Mouse (Mus musculus): ENCODE measurements at regions not wholly inside any gene's neighbourhood (a gene's known extent, or its start where the extent isn't known, plus 50 kb on each side); places are given as distances from the start of the nearest gene placed in this dataset.

GRCm38 (mm10) chr8:50180682-50181081, 1336.9 kb upstream of the Tenm3 start:
- H3K4me3 ChIP-seq = no peak overlapping the region
- H3K27ac ChIP-seq = no peak overlapping the region
- no peak for DNase-seq (ENCODE audit: low spot score)
- no peaks in the 10 kb centered on the region for H3K27me3 ChIP-seq (ENCODE audit: low read depth, poor library complexity, severe bottlenecking)
- no peaks in the 10 kb centered on the region for H3K4me1 ChIP-seq
- H3K36me3 ChIP-seq = no peaks in the 10 kb centered on the region
- no peaks in the 10 kb centered on the region for H3K9me3 ChIP-seq (replicated peaks)

GRCm38 (mm10) chr8:50164773-50165454, 1321.2 kb upstream of the Tenm3 start:
- WGBS = 82% methylated on average over 2 of the region's 2 CpGs
- H3K4me3 ChIP-seq = no peak overlapping the region
- H3K27ac ChIP-seq = no peak overlapping the region
- H3K9me3 ChIP-seq (replicated peaks) = no peaks in the 10 kb centered on the region
- H3K36me3 ChIP-seq = no peaks in the 10 kb centered on the region
- no peak for DNase-seq (ENCODE audit: low spot score)
- H3K4me1 ChIP-seq = peaks cover 10% of the 10 kb centered on the region; the same call in 1 of the 2 replicates
- H3K27me3 ChIP-seq (ENCODE audit: low read depth, poor library complexity, severe bottlenecking) = no peaks in the 10 kb centered on the region

DNA sequence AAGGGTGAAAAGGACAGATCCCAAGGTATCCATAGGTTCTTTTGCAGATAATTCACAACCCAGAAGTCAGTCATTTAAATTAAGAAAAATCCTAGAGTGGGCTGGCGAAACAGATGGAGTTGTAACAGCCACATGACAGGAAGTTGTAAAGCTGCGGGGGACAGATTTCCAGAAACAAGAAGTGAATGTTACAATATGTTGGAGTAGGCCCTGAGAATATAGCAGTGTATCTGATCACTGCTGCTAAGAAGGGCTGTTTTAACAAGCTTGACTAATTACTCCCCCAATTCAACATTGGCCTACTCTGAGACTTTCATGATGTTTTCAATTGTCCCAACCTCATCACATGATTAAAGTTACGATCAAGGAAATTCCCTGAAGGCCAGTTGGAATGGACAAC, 1317.3 kb upstream of the Tenm3 start:
- Histone ChIP-seq H3K9me3 (replicated peaks) (no peaks in the 10 kb centered on the region), H3K36me3 (no peaks in the 10 kb centered on the region), H3K4me3 (no peak overlapping the region), H3K27ac (no peak overlapping the region), H3K27me3 (ENCODE audit: low read depth, poor library complexity, severe bottlenecking) (no peaks in the 10 kb centered on the region), H3K4me1 (peaks cover 10% of the 10 kb centered on the region; the same call in 1 of the 2 replicates)
- peak; percentile 32 for DNase-seq (ENCODE audit: low spot score)
- WGBS = 69% methylated on average over 3 of the region's 3 CpGs

GRCm38 (mm10) chr8:50160326-50160725, 1316.6 kb upstream of the Tenm3 start:
- Histone ChIP-seq H3K27me3 (ENCODE audit: low read depth, poor library complexity, severe bottlenecking) (no peaks in the 10 kb centered on the region), H3K9me3 (replicated peaks) (no peaks in the 10 kb centered on the region), H3K4me1 (peaks cover 10% of the 10 kb centered on the region; the same call in 1 of the 2 replicates), H3K4me3 (no peak overlapping the region), H3K27ac (no peak overlapping the region), H3K36me3 (no peaks in the 10 kb centered on the region)
- no peak for DNase-seq (ENCODE audit: low spot score)
- 82% methylated on average over 5 of the region's 5 CpGs for WGBS

GRCm38 (mm10) chr8:50139876-50140275, 1296.1 kb upstream of the Tenm3 start:
- no peaks in the 10 kb centered on the region for H3K27me3 ChIP-seq (ENCODE audit: low read depth, poor library complexity, severe bottlenecking)
- H3K9me3 ChIP-seq (replicated peaks) = no peaks in the 10 kb centered on the region
- no peaks in the 10 kb centered on the region for H3K4me1 ChIP-seq
- no peak overlapping the region for H3K27ac ChIP-seq
- no peaks in the 10 kb centered on the region for H3K36me3 ChIP-seq
- H3K4me3 ChIP-seq = no peak overlapping the region
- DNase-seq (ENCODE audit: low spot score) = no peak
- WGBS = 92% methylated on average over 3 of the region's 3 CpGs

GRCm38 (mm10) chr8:50120041-50120440, 1276.3 kb upstream of the Tenm3 start:
- 89% methylated on average over 9 of the region's 9 CpGs for WGBS

DNA sequence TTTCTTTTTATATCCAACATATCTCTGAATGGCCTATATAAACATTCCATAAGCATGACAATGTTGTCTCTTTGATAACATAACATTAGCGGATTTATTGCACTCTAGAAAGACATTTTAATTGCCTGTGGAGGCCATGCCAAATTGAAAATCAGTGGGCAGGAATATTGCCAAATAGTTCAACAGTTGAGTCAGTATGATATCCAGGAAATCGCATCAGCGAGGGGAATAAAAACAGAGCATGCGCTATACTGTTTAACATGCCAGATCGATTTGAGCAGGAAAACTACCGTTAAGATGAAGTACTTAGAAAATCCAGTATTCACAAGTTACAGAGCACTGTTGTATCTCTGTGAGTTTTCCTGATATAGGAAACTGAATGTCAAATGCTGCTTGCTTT, 1238.6 kb upstream of the Tenm3 start:
- H3K4me3 ChIP-seq = no peak overlapping the region
- no peaks in the 10 kb centered on the region for H3K9me3 ChIP-seq (replicated peaks)
- DNase-seq (ENCODE audit: low spot score) = no peak
- no peaks in the 10 kb centered on the region for H3K36me3 ChIP-seq
- no peaks in the 10 kb centered on the region for H3K4me1 ChIP-seq
- 96% methylated on average over 6 of the region's 6 CpGs for WGBS
- H3K27me3 ChIP-seq (ENCODE audit: low read depth, poor library complexity, severe bottlenecking) = no peaks in the 10 kb centered on the region
- no peak overlapping the region for H3K27ac ChIP-seq

More at GRCm38 (mm10) chr8:50120041-50120440, 1276.3 kb upstream of the Tenm3 start:
- H3K27me3 ChIP-seq (ENCODE audit: low read depth, poor library complexity, severe bottlenecking) = no peaks in the 10 kb centered on the region
- H3K4me1 ChIP-seq = no peaks in the 10 kb centered on the region
- no peak overlapping the region for H3K4me3 ChIP-seq
- H3K9me3 ChIP-seq (replicated peaks) = no peaks in the 10 kb centered on the region
- H3K27ac ChIP-seq = no peak overlapping the region
- H3K36me3 ChIP-seq = no peaks in the 10 kb centered on the region
- no peak for DNase-seq (ENCODE audit: low spot score)

DNA sequence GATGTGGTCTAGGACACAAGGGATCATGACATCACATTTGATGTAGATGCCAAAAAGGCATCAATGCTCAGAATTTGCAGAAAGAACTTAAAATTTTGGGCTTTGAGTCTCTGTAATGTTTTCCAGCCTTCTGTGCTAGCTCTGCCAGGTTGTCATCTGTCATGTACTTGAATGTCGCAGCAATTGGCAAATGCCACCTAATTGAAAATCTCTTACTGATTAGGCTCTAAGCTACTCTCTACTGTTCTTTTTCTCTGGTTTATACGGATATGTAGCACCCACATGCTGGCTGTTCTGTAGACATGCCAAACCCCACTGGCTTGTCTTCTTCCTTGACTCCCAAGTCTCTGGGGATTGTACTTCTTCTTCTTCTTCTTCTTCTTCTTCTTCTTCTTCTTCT, 1193.3 kb upstream of the Tenm3 start:
- no peaks in the 10 kb centered on the region for H3K27me3 ChIP-seq (ENCODE audit: low read depth, poor library complexity, severe bottlenecking)
- no peaks in the 10 kb centered on the region for H3K36me3 ChIP-seq
- H3K9me3 ChIP-seq (replicated peaks) = no peaks in the 10 kb centered on the region
- WGBS = 85% methylated on average over 2 of the region's 2 CpGs
- no peak overlapping the region for H3K4me3 ChIP-seq
- DNase-seq (ENCODE audit: low spot score) = no peak
- H3K27ac ChIP-seq = no peak overlapping the region
- H3K4me1 ChIP-seq = no peaks in the 10 kb centered on the region

DNA sequence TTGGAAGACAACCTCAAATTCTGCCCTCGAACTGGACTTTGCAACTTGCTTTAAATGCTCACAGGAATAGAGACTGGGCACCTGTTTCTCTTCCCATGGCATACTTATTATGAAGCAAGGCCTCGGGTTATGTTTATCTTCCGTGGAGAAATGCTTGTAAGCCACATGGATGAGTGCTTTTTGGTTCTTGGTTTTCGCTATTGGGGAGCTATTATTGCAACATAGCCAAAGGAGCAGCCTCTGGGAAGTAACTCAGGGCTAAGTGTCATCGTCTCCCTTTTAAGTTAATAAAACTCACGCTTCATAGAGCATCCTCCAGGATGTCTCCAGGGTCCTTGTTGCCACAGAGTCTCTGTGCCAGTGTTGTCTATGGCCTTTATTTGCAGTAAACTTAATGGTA, 1183.8 kb upstream of the Tenm3 start:
- Histone ChIP-seq H3K4me3 (no peak overlapping the region), H3K9me3 (replicated peaks) (no peaks in the 10 kb centered on the region), H3K27ac (no peak overlapping the region), H3K4me1 (no peaks in the 10 kb centered on the region), H3K27me3 (ENCODE audit: low read depth, poor library complexity, severe bottlenecking) (no peaks in the 10 kb centered on the region), H3K36me3 (no peaks in the 10 kb centered on the region)
- DNase-seq (ENCODE audit: low spot score) = no peak
- 87% methylated on average over 6 of the region's 6 CpGs for WGBS

GRCm38 (mm10) chr8:50007546-50007945, 1163.8 kb upstream of the Tenm3 start:
- no peak for DNase-seq (ENCODE audit: low spot score)
- no peaks in the 10 kb centered on the region for H3K36me3 ChIP-seq
- no peak overlapping the region for H3K4me3 ChIP-seq
- 78% methylated on average over 3 of the region's 3 CpGs for WGBS
- H3K27me3 ChIP-seq (ENCODE audit: low read depth, poor library complexity, severe bottlenecking) = no peaks in the 10 kb centered on the region
- H3K4me1 ChIP-seq = no peaks in the 10 kb centered on the region
- no peaks in the 10 kb centered on the region for H3K9me3 ChIP-seq (replicated peaks)
- H3K27ac ChIP-seq = no peak overlapping the region

GRCm38 (mm10) chr8:50004254-50004653, 1160.5 kb upstream of the Tenm3 start:
- no peaks in the 10 kb centered on the region for H3K9me3 ChIP-seq (replicated peaks)
- no peaks in the 10 kb centered on the region for H3K36me3 ChIP-seq
- 49% methylated on average over 1 of the region's 1 CpGs for WGBS
- no peak for DNase-seq (ENCODE audit: low spot score)
- H3K27me3 ChIP-seq (ENCODE audit: low read depth, poor library complexity, severe bottlenecking) = no peaks in the 10 kb centered on the region
- H3K4me3 ChIP-seq = no peak overlapping the region
- no peaks in the 10 kb centered on the region for H3K4me1 ChIP-seq
- no peak overlapping the region for H3K27ac ChIP-seq

DNA sequence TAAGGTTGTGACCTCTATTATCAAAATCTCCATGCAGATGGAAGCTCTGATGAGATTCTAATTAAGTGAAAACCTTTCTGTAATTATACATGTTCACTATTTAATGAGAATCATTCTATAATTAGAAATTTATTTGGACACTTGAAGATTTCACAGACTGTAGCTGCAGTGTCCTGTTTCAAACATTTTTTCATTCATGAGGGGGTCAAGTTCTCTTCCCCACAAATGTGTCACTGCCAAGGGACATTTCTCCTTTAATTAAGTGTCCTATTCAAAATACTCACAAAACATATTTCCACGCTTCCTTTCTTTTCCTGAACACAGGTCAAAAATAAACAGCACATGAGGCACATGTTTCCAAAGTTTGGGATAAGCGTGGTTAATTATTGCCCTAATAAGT, 1159.9 kb upstream of the Tenm3 start:
- Histone ChIP-seq H3K4me3 (no peak overlapping the region), H3K9me3 (replicated peaks) (no peaks in the 10 kb centered on the region), H3K27ac (no peak overlapping the region), H3K27me3 (ENCODE audit: low read depth, poor library complexity, severe bottlenecking) (no peaks in the 10 kb centered on the region), H3K4me1 (no peaks in the 10 kb centered on the region), H3K36me3 (no peaks in the 10 kb centered on the region)
- DNase-seq (ENCODE audit: low spot score) = no peak
- 87% methylated on average over 2 of the region's 2 CpGs for WGBS

DNA sequence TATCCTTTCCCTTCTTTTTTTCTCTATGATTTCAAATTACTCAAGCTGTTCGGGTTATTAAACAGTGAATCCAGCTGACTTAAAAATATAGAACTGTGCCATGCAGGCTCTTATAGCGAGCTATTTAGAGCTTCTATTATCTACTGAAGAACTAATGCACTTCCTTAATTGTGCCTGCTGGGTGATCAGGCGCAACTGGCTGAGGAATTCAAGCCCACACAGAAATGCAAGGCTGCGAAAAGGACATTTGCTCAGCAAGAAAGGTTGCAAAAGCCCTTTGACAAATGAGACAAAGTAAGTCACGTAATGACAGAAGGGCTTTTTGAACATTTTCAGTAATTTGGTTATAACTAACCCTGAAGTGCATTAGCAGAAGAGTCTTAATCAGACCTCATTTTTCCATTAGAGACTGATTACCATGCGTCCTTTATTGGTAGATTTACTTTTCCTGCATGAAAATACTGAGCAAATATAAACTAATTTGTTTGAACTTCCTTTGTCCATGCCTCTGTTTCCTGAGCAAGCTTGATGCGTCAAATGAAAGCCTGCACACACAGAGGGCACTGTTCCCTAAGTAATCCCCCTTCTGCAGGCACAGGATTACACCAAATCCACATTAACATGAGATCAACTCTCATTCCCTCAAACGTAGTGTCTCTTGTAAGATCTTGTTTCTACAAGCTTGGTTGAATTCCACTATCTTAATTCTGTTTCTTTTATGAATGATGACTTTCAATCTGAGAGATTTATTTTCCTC, 1154.7 kb upstream of the Tenm3 start:
- H3K36me3 ChIP-seq = no peaks in the 10 kb centered on the region
- no peaks in the 10 kb centered on the region for H3K9me3 ChIP-seq (replicated peaks)
- no peak for DNase-seq (ENCODE audit: low spot score)
- WGBS = 62% methylated on average over 8 of the region's 8 CpGs
- no peak overlapping the region for H3K27ac ChIP-seq
- H3K4me3 ChIP-seq = no peak overlapping the region
- H3K4me1 ChIP-seq = no peaks in the 10 kb centered on the region
- no peaks in the 10 kb centered on the region for H3K27me3 ChIP-seq (ENCODE audit: low read depth, poor library complexity, severe bottlenecking)
